Mouse (Mus musculus) embryo, embryonic 11 days (tissue): ENCODE results near the gene Shf.
A peak's percentile ranks its signal among the peaks of the same experiment; 100 is the strongest.

Experiments used
- DNase-seq: peaks from one replicate; pipeline ENCODE4 v3.0.0-alpha.2; 2015

Shf gene

DNA sequence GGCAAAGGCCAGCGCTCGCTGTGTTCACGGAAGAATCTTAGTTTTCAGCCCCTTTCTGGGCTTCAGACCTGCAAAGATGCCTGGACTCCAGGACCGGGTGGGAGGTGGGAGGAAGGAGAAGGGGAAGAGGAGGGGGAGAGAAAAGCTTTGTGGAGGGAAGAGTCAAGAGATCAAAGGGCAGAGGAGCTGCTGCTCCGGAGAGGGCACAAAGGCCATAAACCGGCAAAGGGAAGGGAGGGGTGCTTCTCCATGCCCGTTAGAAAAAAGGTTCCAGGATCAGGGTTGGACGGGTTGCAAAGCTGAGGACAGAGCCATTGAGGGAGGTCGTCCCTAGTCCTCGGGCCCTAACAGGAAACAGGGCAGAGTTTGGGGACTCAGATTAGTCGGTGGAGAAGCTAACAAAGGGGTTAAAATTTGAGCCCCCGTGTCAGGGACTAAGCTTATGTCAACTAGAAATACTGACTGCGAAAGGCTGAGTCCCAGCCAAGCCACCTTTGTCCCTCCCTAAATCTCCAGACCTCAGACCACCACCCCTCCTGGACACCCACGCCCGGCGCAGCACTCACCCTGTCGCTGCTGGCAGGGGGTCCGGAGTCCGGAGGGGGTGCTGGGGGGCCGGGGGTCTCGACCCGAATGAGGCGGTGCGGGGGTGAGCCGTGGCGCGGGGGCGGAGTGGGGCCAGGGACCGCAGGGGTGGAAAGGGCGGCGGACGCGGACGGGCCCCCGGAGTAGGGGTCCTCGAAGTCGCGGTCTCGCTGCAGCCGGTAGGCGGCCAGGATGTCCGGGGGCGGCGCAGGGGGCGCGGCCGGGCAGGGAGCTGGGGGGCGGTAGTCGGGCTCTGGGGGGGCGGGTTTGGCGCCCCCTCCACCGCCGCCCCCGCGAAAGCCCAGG, 636 bp downstream of the Shf start:
- DNase-seq, result peak; percentile 53

- no peak for DNase-seq
These were observed 1.3 kb downstream of the Shf start for GRCm38 (mm10) chr2:122367701-122368080.

GRCm38 (mm10) chr2:122367181-122367580, 1.8 kb downstream of the Shf start:
- DNase-seq, result no peak

DNA sequence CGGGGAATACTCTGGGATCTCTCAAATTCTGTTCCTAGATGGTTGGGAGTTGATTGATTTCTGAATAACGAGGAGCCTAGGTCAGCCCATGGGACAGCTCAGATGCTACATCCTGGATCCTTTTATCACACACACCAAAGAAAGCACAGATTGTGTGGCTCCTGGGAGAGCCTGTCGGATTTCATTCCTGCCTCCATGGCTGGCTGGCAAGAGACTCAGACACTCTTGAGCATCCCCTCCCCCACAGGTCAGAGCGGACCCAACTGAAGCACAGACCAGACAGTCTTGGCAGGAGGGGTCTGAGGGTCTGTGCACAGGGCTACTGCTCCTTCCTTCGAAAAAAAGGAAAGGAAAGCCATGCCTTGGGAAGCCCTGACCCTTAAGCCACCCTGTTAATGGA, 2.3 kb downstream of the Shf start:
- DNase-seq, result peak; percentile 41

DNA sequence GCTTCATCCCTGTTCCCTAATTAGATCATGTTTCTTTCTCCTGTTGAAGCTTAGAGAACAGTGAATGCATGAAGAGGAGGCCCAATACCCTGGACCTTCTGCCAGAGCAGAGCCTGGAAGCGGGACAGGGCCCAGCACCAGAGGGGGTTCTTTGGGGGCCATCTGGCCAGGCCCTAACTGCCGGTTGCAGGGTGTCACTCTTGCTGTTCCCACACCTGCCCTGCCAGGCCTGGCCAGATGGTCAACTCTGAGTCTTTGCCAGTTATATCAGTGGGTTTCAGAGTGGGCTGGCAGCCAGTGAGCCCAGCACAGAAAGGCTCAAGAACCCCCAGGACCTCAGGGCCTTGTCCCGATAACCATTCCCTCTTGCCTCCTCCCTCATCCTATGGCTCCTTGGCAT, 2.9 kb downstream of the Shf start:
- no peak for DNase-seq

- no peak for DNase-seq
These were observed 3.6 kb downstream of the Shf start for GRCm38 (mm10) chr2:122365244-122365866.

- DNase-seq, result no peak
These were observed 4.5 kb downstream of the Shf start for GRCm38 (mm10) chr2:122364352-122364944.

- no peak for DNase-seq
These were observed 6.1 kb downstream of the Shf start for GRCm38 (mm10) chr2:122362622-122363523.

DNA sequence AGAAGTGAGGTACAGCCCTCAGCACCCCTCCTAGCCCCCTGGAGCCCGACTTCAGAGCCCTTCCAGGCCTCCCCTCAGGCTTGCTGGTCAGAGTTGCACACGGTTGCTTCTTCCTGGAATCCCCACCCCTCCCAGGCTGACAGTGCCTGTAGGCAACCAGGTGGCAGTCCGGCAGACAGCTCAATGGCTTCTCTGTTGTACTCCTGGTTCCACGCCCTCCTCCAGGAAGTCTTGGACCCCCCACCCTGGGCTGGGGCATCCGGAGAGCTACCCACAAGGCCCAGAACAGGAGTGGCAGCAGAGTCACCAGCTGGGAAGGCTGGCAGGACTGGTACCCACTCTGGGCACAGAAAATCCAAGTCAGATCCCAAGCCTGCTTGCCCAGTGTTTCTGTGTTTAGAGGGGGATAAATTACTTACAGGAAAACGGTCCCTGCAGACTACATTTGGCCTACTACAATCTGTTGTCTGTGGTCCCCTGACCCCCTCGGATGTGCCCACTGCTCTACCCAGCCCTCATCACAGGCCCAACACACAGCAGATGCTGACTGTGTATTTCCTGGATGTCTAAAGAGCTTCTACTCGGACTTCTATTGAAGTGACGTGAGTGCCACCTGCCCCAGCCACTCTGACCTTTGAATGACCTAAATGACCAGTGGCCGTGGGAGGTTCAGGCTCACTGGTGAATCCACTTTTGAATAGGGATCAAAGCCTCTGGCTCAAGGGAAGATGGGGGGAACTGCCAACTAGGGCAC, 6.9 kb downstream of the Shf start:
- DNase-seq, result no peak

DNA sequence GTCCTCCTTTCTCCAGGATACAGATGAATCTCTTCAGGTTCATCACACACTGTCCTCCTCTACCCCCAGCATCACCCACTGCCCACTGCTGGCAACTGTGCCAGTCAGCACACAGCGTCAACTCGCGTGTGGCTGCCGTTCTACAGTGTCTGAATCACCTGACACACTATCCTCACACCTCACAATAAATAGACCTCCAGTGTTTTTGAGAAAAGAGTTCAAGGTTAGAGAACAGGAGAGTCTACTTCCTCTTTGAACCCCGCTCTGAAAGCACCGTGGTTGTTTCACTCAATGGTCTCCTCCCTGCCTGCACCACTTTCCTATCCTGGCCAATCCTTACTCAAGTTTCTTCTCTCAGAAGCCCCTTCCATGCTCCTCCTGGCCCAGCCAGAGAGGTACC, 7.8 kb downstream of the Shf start:
- no peak for DNase-seq

GRCm38 (mm10) chr2:122360310-122360709, 8.7 kb downstream of the Shf start:
- DNase-seq, result no peak

DNA sequence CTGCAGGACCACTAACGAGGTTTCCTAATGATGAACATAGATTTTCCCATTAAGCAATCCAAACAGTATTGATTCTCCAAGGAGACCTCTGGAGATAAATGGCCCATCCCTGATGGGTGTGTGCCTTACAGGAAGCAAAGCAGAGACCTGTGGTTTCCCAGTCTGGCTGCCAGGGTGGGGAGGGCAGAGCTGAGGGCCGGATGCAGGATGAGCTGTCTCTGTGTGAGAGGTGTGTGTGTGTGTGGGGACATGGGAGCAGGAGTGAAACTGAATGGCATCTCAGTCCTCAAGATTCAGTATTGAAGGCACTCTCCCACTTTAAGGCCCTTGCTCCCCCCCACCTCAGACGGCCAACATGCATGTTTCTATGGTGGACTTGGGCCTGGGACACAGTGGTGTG, 12.8 kb downstream of the Shf start:
- no peak for DNase-seq

DNA sequence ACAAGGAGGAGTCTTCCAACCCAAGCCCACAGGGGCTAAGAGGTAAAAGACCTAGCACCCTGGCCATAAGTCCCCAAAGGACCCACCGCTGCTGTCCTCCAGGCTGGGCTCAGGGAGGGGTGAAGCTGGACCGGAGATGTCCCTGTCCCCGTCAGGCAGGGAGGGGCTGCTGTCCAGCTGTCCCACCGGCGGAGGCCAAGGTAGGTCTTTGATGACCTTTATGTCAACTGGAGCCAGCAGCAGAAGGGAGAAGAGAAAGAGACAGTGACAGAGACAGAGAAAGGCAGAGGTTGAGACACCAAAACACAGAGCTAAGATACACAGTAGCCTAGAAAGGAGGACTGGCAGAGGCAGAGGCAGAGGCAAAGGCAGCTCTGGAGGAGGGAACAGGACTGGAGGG, 13.6 kb downstream of the Shf start:
- DNase-seq, result no peak

DNA sequence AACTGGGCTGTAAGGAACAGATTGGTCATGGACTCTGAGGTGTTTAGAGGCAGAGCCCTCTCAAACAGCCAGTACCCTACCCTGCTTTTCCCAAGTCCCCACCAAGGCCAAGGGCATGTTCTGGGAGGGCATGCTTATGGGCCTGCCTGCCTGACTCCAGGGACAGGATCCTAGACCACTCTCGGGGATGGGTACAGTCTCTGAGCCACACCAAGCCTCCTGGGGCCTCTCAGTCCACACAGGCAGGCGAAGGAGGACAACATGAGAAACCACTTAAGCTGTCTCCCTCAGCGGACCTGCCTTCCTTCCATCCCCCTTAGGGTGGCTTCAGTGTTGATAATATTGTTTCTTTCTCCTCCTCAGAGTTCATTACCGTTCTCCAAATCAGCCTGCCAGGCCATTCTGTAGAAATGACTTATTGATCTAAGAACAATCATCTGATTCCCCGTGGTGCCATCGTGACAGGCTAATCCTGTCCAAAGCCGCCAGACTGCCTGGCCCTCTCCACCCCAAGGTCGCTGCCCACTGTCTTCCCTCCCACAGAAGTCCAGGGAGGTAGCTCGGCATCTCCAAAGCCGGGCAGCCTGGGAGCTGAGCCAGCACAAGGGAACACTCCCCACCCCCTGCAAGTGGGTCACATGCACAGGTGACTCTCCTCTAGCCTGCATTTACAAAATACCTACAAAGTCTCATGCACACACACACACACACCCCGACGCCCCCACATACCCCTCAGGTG, 14.6 kb downstream of the Shf start:
- DNase-seq, result no peak

DNA sequence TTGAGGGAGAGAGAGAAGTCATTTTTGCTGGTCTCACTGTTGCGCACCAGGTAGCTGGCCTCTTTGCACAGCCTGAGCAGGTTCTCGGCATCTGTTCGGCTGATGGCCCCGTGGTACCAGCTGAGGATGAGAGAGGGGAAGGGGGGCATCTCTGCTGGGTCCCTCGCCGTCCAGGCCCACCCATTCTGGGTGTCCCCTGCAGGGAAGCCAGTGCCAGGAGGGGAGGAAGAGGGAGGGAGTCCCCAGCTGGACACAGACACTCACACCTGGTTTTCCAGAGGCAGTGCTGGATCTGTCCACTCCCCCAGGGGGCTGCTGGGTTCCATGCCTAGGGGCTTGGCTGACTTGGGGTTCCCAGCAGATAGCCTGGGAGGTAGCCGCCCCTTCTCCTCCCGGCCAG, 15.2 kb downstream of the Shf start:
- no peak for DNase-seq

DNA sequence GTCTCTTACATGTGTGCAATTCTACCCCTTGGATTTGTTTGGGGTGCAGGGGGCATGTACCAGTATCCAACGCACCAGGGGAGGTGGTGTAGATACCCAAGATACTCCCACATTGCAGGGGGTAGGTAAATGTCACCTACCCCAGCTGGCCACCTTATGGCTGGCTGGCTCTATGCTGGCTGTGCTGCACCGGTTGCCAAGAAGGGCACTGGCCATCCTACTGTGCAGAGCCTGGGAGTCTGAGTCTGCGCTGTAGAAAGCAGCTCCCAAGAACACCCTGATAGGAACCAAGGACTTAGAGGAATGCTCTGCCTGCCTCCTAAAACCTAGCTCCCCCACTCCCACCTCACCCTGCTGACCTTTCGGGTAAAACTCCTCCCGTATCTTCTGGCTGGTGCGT, 16.0 kb downstream of the Shf start:
- no peak for DNase-seq

GRCm38 (mm10) chr2:122351931-122352329, 17.0 kb downstream of the Shf start:
- no peak for DNase-seq

DNA sequence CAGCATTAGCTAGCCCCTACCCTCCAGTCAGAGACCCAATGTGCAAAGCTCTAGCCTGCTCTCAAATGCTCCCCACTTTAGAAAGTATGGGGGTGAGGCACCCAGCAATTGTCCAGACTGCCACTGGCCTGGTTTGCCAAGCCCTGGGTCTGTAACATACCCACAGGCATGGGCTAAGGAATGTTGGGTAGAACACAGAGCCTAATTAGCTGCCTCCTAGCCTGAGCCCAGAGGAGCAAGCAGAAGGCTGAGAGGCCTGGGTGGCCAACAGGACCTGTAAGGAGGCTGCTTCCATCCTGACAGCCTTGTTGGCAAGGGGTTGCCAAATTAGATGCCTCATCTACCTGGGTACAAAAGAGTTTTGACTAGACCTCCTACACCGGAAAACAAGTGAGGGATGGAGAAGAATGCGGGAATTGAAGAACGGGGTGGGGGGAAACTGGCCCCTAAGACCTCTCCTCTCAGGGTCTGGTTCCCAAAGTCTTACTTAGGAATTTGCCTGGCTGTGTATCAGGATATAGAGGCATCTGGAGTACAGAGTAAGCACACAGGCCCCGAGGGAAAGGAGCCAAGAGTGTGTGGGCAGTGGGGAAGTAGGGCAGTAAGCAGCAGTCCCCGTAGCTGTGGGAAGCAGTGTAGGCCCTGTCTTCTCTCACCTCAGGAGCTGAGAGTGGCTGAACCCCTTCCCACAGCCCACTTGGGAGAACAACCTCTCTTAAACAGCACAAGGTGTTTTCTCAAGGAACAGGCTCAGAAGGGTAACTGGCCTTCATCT, 17.6 kb downstream of the Shf start:
- DNase-seq, result no peak

GRCm38 (mm10) chr2:122349136-122349785, 19.7 kb downstream of the Shf start:
- DNase-seq, result peak; percentile 49

DNA sequence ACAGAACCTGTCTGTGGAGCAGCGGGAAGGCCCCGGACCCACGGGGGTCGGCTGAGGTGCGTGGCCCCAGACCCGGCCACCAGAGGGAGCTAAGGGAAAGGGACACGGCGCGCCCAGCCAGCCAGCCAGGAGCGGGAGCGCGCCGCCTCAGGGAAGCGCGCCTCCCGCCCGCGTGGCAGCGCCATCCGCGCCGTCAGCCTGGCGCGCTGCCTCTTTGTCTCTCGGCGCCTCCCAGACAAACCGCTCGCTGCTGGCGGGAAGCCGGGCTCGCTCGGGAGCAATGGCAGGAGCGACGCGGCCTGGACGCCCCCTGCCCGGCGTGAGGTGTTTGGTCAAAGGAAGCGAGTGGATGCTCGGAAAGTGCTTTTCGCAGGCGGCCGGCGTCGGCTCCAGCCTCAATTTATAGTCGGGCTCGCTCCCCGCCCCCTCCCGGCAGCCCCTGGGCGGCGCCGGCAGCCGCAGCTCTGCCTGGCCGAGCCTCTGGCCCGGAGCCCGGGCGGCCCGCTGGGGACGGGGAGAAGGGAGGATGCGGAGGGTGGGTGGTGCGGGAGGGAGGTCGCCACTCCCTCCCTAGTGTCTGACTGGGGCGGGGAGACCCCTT, 20.3 kb downstream of the Shf start:
- peak; percentile 93 for DNase-seq
